Mouse (Mus musculus): ENCODE data around the gene Gm14085. TPM values are rescaled to one million over a fixed set of nuclear protein-coding genes. Genes with fewer than 3 reads are reported as not detected.

Gene Gm14085
- total RNA-seq, 1 experiment, result not detected

GRCm38 (mm10) chr2:122572438-122572837 is 87.7 kb downstream of the Gm14085 start:
- TF ChIP-seq HCFC1 (IDR thresholded peaks at IDR 0.05; ENCODE audit: borderline replicate concordance, insufficient read depth, low read length) (no peak), ZC3H11A (IDR thresholded peaks at IDR 0.05; ENCODE audit: borderline replicate concordance, low read depth, low read length) (no peak), MAFK (IDR thresholded peaks at IDR 0.05; ENCODE audit: insufficient read depth, low read depth, low read length) (no peak), ZNF384 (IDR thresholded peaks at IDR 0.05; ENCODE audit: low read depth, low read length) (no peak), CHD2 (IDR thresholded peaks at IDR 0.05; ENCODE audit: low read depth, low read length) (no peak)
- Histone ChIP-seq H3K4me3 (ENCODE audit: insufficient read depth in 1 of 2, low read depth in 1 of 2, low read length in 2 of 2, poor library complexity in 1 of 2, severe bottlenecking in 1 of 2) (no peak overlapping the region), H3K27ac (ENCODE audit: insufficient read depth, low read depth, low read length, poor library complexity, severe bottlenecking) (no peak overlapping the region), H3K36me3 (ENCODE audit: control insufficient read depth, insufficient read depth, low read length, poor library complexity, severe bottlenecking) (no peaks in the 10 kb centered on the region), H3K4me1 (ENCODE audit: control insufficient read depth in 2 of 2, insufficient read depth in 2 of 2, low read length in 2 of 2, poor library complexity in 1 of 2) (no peaks in the 10 kb centered on the region), H3K9ac (ENCODE audit: insufficient read depth, low read depth, low read length, poor library complexity, severe bottlenecking) (no peak overlapping the region), H3K9me3 (ENCODE audit: control insufficient read depth, insufficient read depth, low read depth, low read length) (no peaks in the 10 kb centered on the region)
- DNase-seq (ENCODE audit: low read depth, low spot score), result no peak
- in situ Hi-C loops (cut with MboI; ENCODE audit: low sequenced_read_pairs in 2 of 2, unreplicated experiment in 2 of 2), result loop anchor here in 1 of 2 experiments (10.0 kb wide), 1 partner anchor 182 kb away; no protein-coding TSS in a partner anchor

DNA sequence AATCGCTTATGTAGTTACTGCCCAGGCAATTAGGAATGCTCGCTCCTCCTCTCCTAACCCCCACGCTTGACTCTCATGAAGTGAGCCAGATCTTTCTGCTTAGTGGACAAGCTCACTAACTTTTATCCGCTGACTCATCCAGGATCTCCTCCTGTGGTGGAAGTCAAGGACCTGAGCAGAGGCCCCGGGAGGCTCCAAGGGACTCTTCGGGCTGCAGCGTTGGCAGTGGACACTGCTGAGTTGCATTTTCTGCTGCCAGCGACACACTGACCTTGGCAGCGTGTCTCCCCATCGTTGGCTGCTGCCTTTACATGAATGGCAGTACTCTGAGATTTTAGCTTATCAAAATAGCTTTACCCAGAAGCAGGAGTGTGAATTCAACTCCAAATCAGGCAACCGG is 90.7 kb downstream of the Gm14085 start:
- H3K36me3 ChIP-seq (ENCODE audit: control insufficient read depth, insufficient read depth, low read length, poor library complexity, severe bottlenecking), result no peaks in the 10 kb centered on the region
- in situ Hi-C loops (cut with MboI; ENCODE audit: low sequenced_read_pairs in 2 of 2, unreplicated experiment in 2 of 2), result loop anchor here in 1 of 2 experiments (10.0 kb wide), 1 partner anchor 179 kb away; no protein-coding TSS in a partner anchor
- H3K4me3 ChIP-seq (ENCODE audit: insufficient read depth in 1 of 2, low read depth in 1 of 2, low read length in 2 of 2, poor library complexity in 1 of 2, severe bottlenecking in 1 of 2), result no peak overlapping the region
- no peak for DNase-seq (ENCODE audit: low read depth, low spot score)
- H3K9me3 ChIP-seq (ENCODE audit: control insufficient read depth, insufficient read depth, low read depth, low read length), result no peaks in the 10 kb centered on the region
- TF ChIP-seq MAFK (IDR thresholded peaks at IDR 0.05; ENCODE audit: insufficient read depth, low read depth, low read length), result no peak
- no peak for TF ChIP-seq ZC3H11A (IDR thresholded peaks at IDR 0.05; ENCODE audit: borderline replicate concordance, low read depth, low read length)
- no peak for TF ChIP-seq ZNF384 (IDR thresholded peaks at IDR 0.05; ENCODE audit: low read depth, low read length)
- TF ChIP-seq CHD2 (IDR thresholded peaks at IDR 0.05; ENCODE audit: low read depth, low read length), result no peak
- TF ChIP-seq HCFC1 (IDR thresholded peaks at IDR 0.05; ENCODE audit: borderline replicate concordance, insufficient read depth, low read length), result no peak
- no peak overlapping the region for H3K27ac ChIP-seq (ENCODE audit: insufficient read depth, low read depth, low read length, poor library complexity, severe bottlenecking)
- H3K9ac ChIP-seq (ENCODE audit: insufficient read depth, low read depth, low read length, poor library complexity, severe bottlenecking), result no peak overlapping the region
- H3K4me1 ChIP-seq (ENCODE audit: control insufficient read depth in 2 of 2, insufficient read depth in 2 of 2, low read length in 2 of 2, poor library complexity in 1 of 2), result no peaks in the 10 kb centered on the region

GRCm38 (mm10) chr2:122576295-122576694 is 91.6 kb downstream of the Gm14085 start:
- no peak overlapping the region for H3K4me3 ChIP-seq (ENCODE audit: insufficient read depth in 1 of 2, low read depth in 1 of 2, low read length in 2 of 2, poor library complexity in 1 of 2, severe bottlenecking in 1 of 2)
- no peaks in the 10 kb centered on the region for H3K4me1 ChIP-seq (ENCODE audit: control insufficient read depth in 2 of 2, insufficient read depth in 2 of 2, low read length in 2 of 2, poor library complexity in 1 of 2)
- H3K9ac ChIP-seq (ENCODE audit: insufficient read depth, low read depth, low read length, poor library complexity, severe bottlenecking), result no peak overlapping the region
- no peak for TF ChIP-seq HCFC1 (IDR thresholded peaks at IDR 0.05; ENCODE audit: borderline replicate concordance, insufficient read depth, low read length)
- no peak for TF ChIP-seq MAFK (IDR thresholded peaks at IDR 0.05; ENCODE audit: insufficient read depth, low read depth, low read length)
- TF ChIP-seq CHD2 (IDR thresholded peaks at IDR 0.05; ENCODE audit: low read depth, low read length), result no peak
- TF ChIP-seq ZNF384 (IDR thresholded peaks at IDR 0.05; ENCODE audit: low read depth, low read length), result no peak
- TF ChIP-seq ZC3H11A (IDR thresholded peaks at IDR 0.05; ENCODE audit: borderline replicate concordance, low read depth, low read length), result no peak
- H3K36me3 ChIP-seq (ENCODE audit: control insufficient read depth, insufficient read depth, low read length, poor library complexity, severe bottlenecking), result no peaks in the 10 kb centered on the region
- no peaks in the 10 kb centered on the region for H3K9me3 ChIP-seq (ENCODE audit: control insufficient read depth, insufficient read depth, low read depth, low read length)
- DNase-seq (ENCODE audit: low read depth, low spot score), result no peak
- no peak overlapping the region for H3K27ac ChIP-seq (ENCODE audit: insufficient read depth, low read depth, low read length, poor library complexity, severe bottlenecking)
- in situ Hi-C loops (cut with MboI; ENCODE audit: low sequenced_read_pairs in 2 of 2, unreplicated experiment in 2 of 2), result loop anchor here in 1 of 2 experiments (10.0 kb wide), 1 partner anchor 179 kb away; no protein-coding TSS in a partner anchor

GRCm38 (mm10) chr2:122577316-122577715 is 92.6 kb downstream of the Gm14085 start:
- H3K9me3 ChIP-seq (ENCODE audit: control insufficient read depth, insufficient read depth, low read depth, low read length), result no peaks in the 10 kb centered on the region
- in situ Hi-C loops (cut with MboI; ENCODE audit: low sequenced_read_pairs in 2 of 2, unreplicated experiment in 2 of 2), result loop anchor here in 1 of 2 experiments (10.0 kb wide), 1 partner anchor 177 kb away; no protein-coding TSS in a partner anchor
- no peaks in the 10 kb centered on the region for H3K36me3 ChIP-seq (ENCODE audit: control insufficient read depth, insufficient read depth, low read length, poor library complexity, severe bottlenecking)
- no peak overlapping the region for H3K4me3 ChIP-seq (ENCODE audit: insufficient read depth in 1 of 2, low read depth in 1 of 2, low read length in 2 of 2, poor library complexity in 1 of 2, severe bottlenecking in 1 of 2)
- no peak overlapping the region for H3K27ac ChIP-seq (ENCODE audit: insufficient read depth, low read depth, low read length, poor library complexity, severe bottlenecking)
- TF ChIP-seq CHD2 (IDR thresholded peaks at IDR 0.05; ENCODE audit: low read depth, low read length), result no peak
- no peak for TF ChIP-seq ZNF384 (IDR thresholded peaks at IDR 0.05; ENCODE audit: low read depth, low read length)
- TF ChIP-seq HCFC1 (IDR thresholded peaks at IDR 0.05; ENCODE audit: borderline replicate concordance, insufficient read depth, low read length), result no peak
- no peak for TF ChIP-seq MAFK (IDR thresholded peaks at IDR 0.05; ENCODE audit: insufficient read depth, low read depth, low read length)
- no peak for TF ChIP-seq ZC3H11A (IDR thresholded peaks at IDR 0.05; ENCODE audit: borderline replicate concordance, low read depth, low read length)
- no peak overlapping the region for H3K9ac ChIP-seq (ENCODE audit: insufficient read depth, low read depth, low read length, poor library complexity, severe bottlenecking)
- no peaks in the 10 kb centered on the region for H3K4me1 ChIP-seq (ENCODE audit: control insufficient read depth in 2 of 2, insufficient read depth in 2 of 2, low read length in 2 of 2, poor library complexity in 1 of 2)
- no peak for DNase-seq (ENCODE audit: low read depth, low spot score)

Other genes with a start within 250 kb of the Gm14085 start
- 0.13 and 0.42 TPM in 2 replicates for gene Duox2, start 186.5 kb upstream of the Gm14085 start, total RNA-seq (2012; rRNA removed)
- gene Duoxa2, start 186.0 kb upstream of the Gm14085 start, total RNA-seq (2012; rRNA removed), result 0.49 and 0.95 TPM in 2 replicates
- 0.90 and 1.3 TPM in 2 replicates for gene Duoxa1, start 171.2 kb upstream of the Gm14085 start, total RNA-seq (2012; rRNA removed)
- gene Duox1, start 169.3 kb upstream of the Gm14085 start, total RNA-seq (2012; rRNA removed), result 0.76 and 1.0 TPM in 2 replicates
- gene Shf, start 115.8 kb upstream of the Gm14085 start, total RNA-seq (2012; rRNA removed), result 9.2 and 16.6 TPM in 2 replicates
- gene Slc28a2, start 58.5 kb upstream of the Gm14085 start, total RNA-seq (2012; rRNA removed), result 0.16 and 0.36 TPM in 2 replicates
- gene Gatm, start 126.4 kb downstream of the Gm14085 start, total RNA-seq (2012; rRNA removed), result 2.0 and 2.2 TPM in 2 replicates
- 0.53 and 0.54 TPM in 2 replicates for gene AA467197, start 152.0 kb downstream of the Gm14085 start, total RNA-seq (2012; rRNA removed)
- gene Slc30a4, start 217.7 kb downstream of the Gm14085 start, total RNA-seq (2012; rRNA removed), result 5.7 and 8.6 TPM in 2 replicates

Measured in ES-E14 (cell line).